Mouse (Mus musculus): Measurements from ENCODE around the gene Nol3. TPM values are rescaled to one million over a fixed set of nuclear protein-coding genes. Genes with fewer than 3 reads are reported as not detected.

The Nol3 gene
- total and polyA plus RNA-seq, 2 experiments from 2014 or later = 2.0 to 6.5 TPM

GRCm38 (mm10) chr8:105294776-105295175 is 18.8 kb downstream of the Nol3 start:
- 54% methylated on average over 9 of the region's 9 CpGs for WGBS
- Histone ChIP-seq H3K9me3 (ENCODE audit: low read length) (no peaks in the 10 kb centered on the region), H3K4me3 (ENCODE audit: low read depth, low read length) (no peak overlapping the region), H3K4me2 (ENCODE audit: low read depth, low read length, poor library complexity, severe bottlenecking) (no peak overlapping the region), H3K27ac (ENCODE audit: low read depth, low read length) (no peak overlapping the region), H3K9ac (replicated peaks; ENCODE audit: low read length, poor library complexity, severe bottlenecking) (no peak overlapping the region), H3K4me1 (ENCODE audit: insufficient read depth, low read length) (peaks cover 15% of the 10 kb centered on the region; the same call in 1 of the 2 replicates), H3K36me3 (ENCODE audit: insufficient read depth, low read length) (0 out of 2 replicates have a peak, but pooled peaks cover 3% of the 10 kb centered on the region), H3K27me3 (ENCODE audit: insufficient read depth, low read length) (no peaks in the 10 kb centered on the region)
- no peak for ATAC-seq (ENCODE audit: low FRiP score)
- no peak for TF ChIP-seq CTCF (IDR thresholded peaks at IDR 0.05)
- no peak for DNase-seq (ENCODE audit: low spot score)

GRCm38 (mm10) chr8:105295256-105295655 is 19.3 kb downstream of the Nol3 start:
- H3K4me1 ChIP-seq (ENCODE audit: insufficient read depth, low read length) = peaks cover 11% of the 10 kb centered on the region; the same call in 1 of the 2 replicates
- H3K9me3 ChIP-seq (ENCODE audit: low read length) = no peaks in the 10 kb centered on the region
- TF ChIP-seq CTCF (IDR thresholded peaks at IDR 0.05) = no peak
- no peak overlapping the region for H3K9ac ChIP-seq (replicated peaks; ENCODE audit: low read length, poor library complexity, severe bottlenecking)
- no peak for DNase-seq (ENCODE audit: low spot score)
- H3K4me3 ChIP-seq (ENCODE audit: low read depth, low read length) = no peak overlapping the region
- no peaks in the 10 kb centered on the region for H3K27me3 ChIP-seq (ENCODE audit: insufficient read depth, low read length)
- 64% methylated on average over 11 of the region's 11 CpGs for WGBS
- no peak overlapping the region for H3K4me2 ChIP-seq (ENCODE audit: low read depth, low read length, poor library complexity, severe bottlenecking)
- ATAC-seq (ENCODE audit: low FRiP score) = no peak
- no peak overlapping the region for H3K27ac ChIP-seq (ENCODE audit: low read depth, low read length)
- H3K36me3 ChIP-seq (ENCODE audit: insufficient read depth, low read length) = peaks cover 8% of the 10 kb centered on the region

GRCm38 (mm10) chr8:105295895-105296573 is 20.1 kb downstream of the Nol3 start, which contains the start of gene Exoc3l:
TSS of gene Exoc3l (minus strand) at chr8:105296101.
- DNase-seq (ENCODE audit: low spot score) = no peak
- no peak for TF ChIP-seq CTCF (IDR thresholded peaks at IDR 0.05)
- H3K4me1 ChIP-seq (ENCODE audit: insufficient read depth, low read length) = peaks cover 9% of the 10 kb centered on the region; the same call in 1 of the 2 replicates
- H3K9me3 ChIP-seq (ENCODE audit: low read length) = no peaks in the 10 kb centered on the region
- no peak within 1 kb of the TSS for H3K9ac ChIP-seq (replicated peaks; ENCODE audit: low read length, poor library complexity, severe bottlenecking)
- no peak within 1 kb of the TSS for H3K27ac ChIP-seq (ENCODE audit: low read depth, low read length)
- H3K4me3 ChIP-seq (ENCODE audit: low read depth, low read length) = no peak within 1 kb of the TSS
- peak within 1 kb of the TSS; percentile 96; the same call in 1 of the 2 replicates for H3K4me2 ChIP-seq (ENCODE audit: low read depth, low read length, poor library complexity, severe bottlenecking)
- no peaks in the 10 kb centered on the region for H3K27me3 ChIP-seq (ENCODE audit: insufficient read depth, low read length)
- peaks cover 12% of the 10 kb centered on the region for H3K36me3 ChIP-seq (ENCODE audit: insufficient read depth, low read length)
- ATAC-seq (ENCODE audit: low FRiP score) = no peak
- WGBS = 53% methylated on average over 11 of the region's 11 CpGs

GRCm38 (mm10) chr8:105297511-105298192 is 21.7 kb downstream of the Nol3 start, which contains the start of gene E2f4:
TSS of gene E2f4 (plus strand) at chr8:105297663.
- TF ChIP-seq CTCF (IDR thresholded peaks at IDR 0.05) = no peak
- DNase-seq (ENCODE audit: low spot score) (peak; percentile 95), ATAC-seq (ENCODE audit: low FRiP score) (peak; percentile 84)
- Histone ChIP-seq H3K4me2 (ENCODE audit: low read depth, low read length, poor library complexity, severe bottlenecking) (peak within 1 kb of the TSS; percentile 96), H3K27me3 (ENCODE audit: insufficient read depth, low read length) (no peaks in the 10 kb centered on the region), H3K4me1 (ENCODE audit: insufficient read depth, low read length) (peaks cover 9% of the 10 kb centered on the region; the same call in 1 of the 2 replicates), H3K9me3 (ENCODE audit: low read length) (no peaks in the 10 kb centered on the region), H3K9ac (replicated peaks; ENCODE audit: low read length, poor library complexity, severe bottlenecking) (peak within 1 kb of the TSS; percentile 81), H3K4me3 (ENCODE audit: low read depth, low read length) (peak within 1 kb of the TSS; percentile 74), H3K36me3 (ENCODE audit: insufficient read depth, low read length) (peaks cover 24% of the 10 kb centered on the region), H3K27ac (ENCODE audit: low read depth, low read length) (peak within 1 kb of the TSS; percentile 70)
- WGBS = under 1% methylated on average over 55 of the region's 58 CpGs

GRCm38 (mm10) chr8:105298351-105299252 is 22.7 kb downstream of the Nol3 start:
- peaks cover 9% of the 10 kb centered on the region; the same call in 1 of the 2 replicates for H3K4me1 ChIP-seq (ENCODE audit: insufficient read depth, low read length)
- no peak for DNase-seq (ENCODE audit: low spot score)
- peak overlapping the region; percentile 81 for H3K9ac ChIP-seq (replicated peaks; ENCODE audit: low read length, poor library complexity, severe bottlenecking)
- 67% methylated on average over 18 of the region's 18 CpGs for WGBS
- peaks cover 28% of the 10 kb centered on the region for H3K36me3 ChIP-seq (ENCODE audit: insufficient read depth, low read length)
- no peak for TF ChIP-seq CTCF (IDR thresholded peaks at IDR 0.05)
- H3K4me3 ChIP-seq (ENCODE audit: low read depth, low read length) = peak overlapping the region; percentile 74
- H3K4me2 ChIP-seq (ENCODE audit: low read depth, low read length, poor library complexity, severe bottlenecking) = peak overlapping the region; percentile 96
- no peak for ATAC-seq (ENCODE audit: low FRiP score)
- no peaks in the 10 kb centered on the region for H3K9me3 ChIP-seq (ENCODE audit: low read length)
- 0 out of 2 replicates have a peak overlapping the region, but pooled peaks have one; percentile 70 for H3K27ac ChIP-seq (ENCODE audit: low read depth, low read length)
- H3K27me3 ChIP-seq (ENCODE audit: insufficient read depth, low read length) = no peaks in the 10 kb centered on the region
